Mouse (Mus musculus) heart, embryonic 14.5 days (tissue): ENCODE measurements around the gene Snx29. TPM values are rescaled to one million over a fixed set of nuclear protein-coding genes. Genes with fewer than 3 reads are reported as not detected.
"Not testable (repeated sequence)": the region's sequence is repeated elsewhere in the genome, so short reads cannot be mapped to it uniquely, and the experiment has no call there.

ENCODE experiments used
- ATAC-seq: fragments of 200-750 bp; cut with Nextera tagmentation; 2 replicates; pipeline ENCODE4 v1.8.0; 2017; ENCODE audit warnings: low read depth, moderate TSS enrichment; ENCODE audit not compliant: insufficient number of reproducible peaks, insufficient read depth, low FRiP score
- H3K27ac ChIP-seq, 2 experiments: fragments of 200-500 bp in 1 of 2; fragments of 300-500 bp in 1 of 2; sonication (generic) in 1 of 2; replicated peaks in 1 of 2; 2 replicates each; pipeline ENCODE4 v1.5.1; 2012 to 2014; ENCODE audit warnings: low read depth in 2 of 2, low read length in 2 of 2, control low read depth in 1 of 2, mild to moderate bottlenecking in 1 of 2, mixed read lengths in 1 of 2; ENCODE audit not compliant: control insufficient read depth in 1 of 2, insufficient read depth in 1 of 2
- H3K27me3 ChIP-seq: fragments of 300-500 bp; sonication (generic); 2 replicates; pipeline ENCODE4 v1.6.1; 2014; ENCODE audit warnings: mild to moderate bottlenecking, low read length, control low read depth; ENCODE audit not compliant: control insufficient read depth, insufficient read depth
- H3K36me3 ChIP-seq: fragments of 300-500 bp; sonication (generic); 2 replicates; pipeline ENCODE4 v1.6.1; 2014; ENCODE audit warnings: mild to moderate bottlenecking, control low read depth, low read length, mixed read lengths; ENCODE audit not compliant: control insufficient read depth, insufficient read depth
- H3K4me1 ChIP-seq, 2 experiments: fragments of 200-500 bp in 1 of 2; fragments of 300-500 bp in 1 of 2; sonication (generic) in 1 of 2; 2 replicates each; pipeline ENCODE4 v1.6.1; 2012 to 2014; ENCODE audit warnings: low read length in 2 of 2, control low read depth in 1 of 2, mixed read lengths in 1 of 2; ENCODE audit not compliant: control insufficient read depth in 2 of 2, insufficient read depth in 2 of 2
- H3K4me2 ChIP-seq: fragments of 300-500 bp; sonication (generic); 2 replicates; pipeline ENCODE4 v1.6.1; 2014; ENCODE audit warnings: mild to moderate bottlenecking, low read length
- H3K4me3 ChIP-seq, 2 experiments: fragments of 200-500 bp in 1 of 2; fragments of 300-500 bp in 1 of 2; sonication (generic) in 1 of 2; 2 replicates each; pipeline ENCODE4 v1.5.1; 2012 to 2014; ENCODE audit warnings: low read length in 2 of 2, mild to moderate bottlenecking in 2 of 2, control low read depth in 1 of 2, low read depth in 1 of 2, moderate library complexity in 1 of 2; ENCODE audit not compliant: control insufficient read depth in 1 of 2, insufficient read depth in 1 of 2
- H3K9ac ChIP-seq: fragments of 300-500 bp; sonication (generic); 2 replicates; pipeline ENCODE4 v1.6.1; 2014; ENCODE audit warnings: mild to moderate bottlenecking, low read length
- H3K9me3 ChIP-seq: fragments of 300-500 bp; sonication (generic); 2 replicates; pipeline ENCODE4 v1.6.1; 2016; ENCODE audit warnings: low read length, control low read depth; ENCODE audit not compliant: control insufficient read depth
- WGBS: fragments of 180-500 bp; shearing (Covaris S2); extraction: QIAGEN DNeasy Blood & Tissue Kit; methylation state at CpG from one replicate; pipeline ENCODE4 v1.1.7; 2014; 5-methylcytosine and 5-hydroxymethylcytosine counted together
- polyA plus RNA-seq: library from polyadenylated mRNA; unstranded; fragments of >200 nt; fragmentation: Nextera tagmentation; extraction: Ambion mirVana; gene quantifications from 2 replicates; pipeline ENCODE4 v1.2.1, GENCODE M21; 2014

The Snx29 gene
- polyA plus RNA-seq, 1 experiment from 2014 or later = 7.7 TPM

GRCm38 (mm10) chr16:11437641-11438040 lies 114.9 kb downstream of the Snx29 start:
- Histone ChIP-seq H3K4me1 (no peaks in the 10 kb centered on the region), H3K27ac (no peak overlapping the region), H3K9me3 (no peaks in the 10 kb centered on the region), H3K9ac (no peak overlapping the region), H3K36me3 (no peaks in the 10 kb centered on the region), H3K4me2 (no peak overlapping the region), H3K4me3 (no peak overlapping the region), H3K27me3 (no peaks in the 10 kb centered on the region)
- ATAC-seq = no peak
- 83% methylated on average over 3 of the region's 3 CpGs for WGBS

DNA sequence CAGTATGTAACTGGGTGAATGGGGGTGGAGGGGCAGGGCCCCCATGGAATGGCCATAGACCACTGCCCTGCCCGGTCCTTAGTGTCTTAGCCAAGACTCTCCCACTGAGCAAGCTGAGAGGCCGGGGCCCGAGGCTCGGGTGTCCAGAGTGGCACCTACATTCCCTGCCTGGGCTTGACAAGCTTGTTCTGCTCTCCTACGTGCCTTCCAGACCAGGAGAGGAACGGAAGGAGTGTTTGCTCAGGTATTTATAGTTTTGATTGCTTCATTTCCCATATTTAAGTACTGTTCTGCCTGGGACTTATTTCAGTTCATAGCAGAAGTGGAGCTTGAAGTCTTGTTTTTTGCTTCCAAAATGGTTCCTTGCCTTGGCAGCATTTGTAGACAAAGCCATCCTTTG lies 116.7 kb downstream of the Snx29 start:
- Histone ChIP-seq H3K4me1 (peaks cover 4 to 8% of the 10 kb centered on the region in 2 experiments; a peak in 3 of 4 replicates), H3K4me2 (no peak overlapping the region), H3K27ac (no peak overlapping the region), H3K36me3 (no peaks in the 10 kb centered on the region), H3K4me3 (no peak overlapping the region), H3K9ac (no peak overlapping the region), H3K27me3 (no peaks in the 10 kb centered on the region), H3K9me3 (no peaks in the 10 kb centered on the region)
- WGBS = 70% methylated on average over 6 of the region's 6 CpGs
- ATAC-seq = no peak

DNA sequence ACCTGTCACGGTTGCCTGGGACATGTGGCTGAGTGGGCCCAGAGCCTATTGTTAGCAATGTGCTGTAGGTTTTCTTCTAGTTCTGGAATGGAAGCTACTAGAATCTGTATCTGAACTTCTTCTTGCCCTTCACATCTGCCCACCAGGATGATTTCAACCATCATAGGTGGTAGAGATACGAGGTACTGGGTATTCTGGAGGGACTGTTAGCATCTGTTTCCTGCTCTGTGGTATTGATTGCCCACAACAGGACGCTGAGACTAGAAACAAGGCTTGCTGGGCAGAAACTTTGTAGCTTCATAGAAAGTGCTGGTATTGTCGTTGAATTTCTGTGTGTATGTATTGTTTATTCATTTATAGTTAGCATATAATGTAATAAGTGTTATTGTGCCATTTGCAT lies 118.9 kb downstream of the Snx29 start:
- 83% methylated on average over 4 of the region's 4 CpGs for WGBS
- no peaks in the 10 kb centered on the region for H3K9me3 ChIP-seq
- H3K27ac ChIP-seq = no peak overlapping the region
- H3K4me3 ChIP-seq = no peak overlapping the region
- no peak overlapping the region for H3K9ac ChIP-seq
- peaks cover 4 to 11% of the 10 kb centered on the region in 2 experiments; a peak in 3 of 4 replicates for H3K4me1 ChIP-seq
- no peaks in the 10 kb centered on the region for H3K27me3 ChIP-seq
- no peaks in the 10 kb centered on the region for H3K36me3 ChIP-seq
- H3K4me2 ChIP-seq = no peak overlapping the region
- no peak for ATAC-seq

DNA sequence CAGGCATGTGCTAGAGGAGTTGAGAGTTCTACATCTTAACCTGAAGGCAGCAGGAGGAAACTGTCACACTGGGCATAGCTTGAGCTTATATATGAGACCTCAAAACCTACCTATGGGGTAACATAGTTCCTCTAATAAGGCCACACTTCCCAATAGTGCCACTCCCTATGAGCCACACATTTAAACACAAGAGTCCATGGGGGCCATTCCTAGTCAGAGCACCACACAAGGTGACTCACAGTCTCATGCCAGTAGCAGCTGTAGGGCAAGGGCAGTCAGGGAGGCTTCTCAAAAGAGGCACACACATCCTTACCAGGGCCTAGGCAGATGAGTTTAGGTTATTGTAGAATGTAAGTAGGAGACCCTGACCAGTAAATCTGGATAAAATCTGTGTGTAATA lies 119.8 kb downstream of the Snx29 start:
- no peaks in the 10 kb centered on the region for H3K9me3 ChIP-seq
- H3K4me1 ChIP-seq = peaks cover 4 to 11% of the 10 kb centered on the region in 2 experiments; a peak in 3 of 4 replicates

GRCm38 (mm10) chr16:11444626-11445025 lies 121.9 kb downstream of the Snx29 start:
- Histone ChIP-seq H3K9me3 (no peaks in the 10 kb centered on the region), H3K9ac (no peak overlapping the region), H3K27me3 (no peaks in the 10 kb centered on the region), H3K4me1 (peaks cover 4 to 11% of the 10 kb centered on the region in 2 experiments; a peak in 3 of 4 replicates), H3K27ac (no peak overlapping the region), H3K4me2 (no peak overlapping the region), H3K36me3 (no peaks in the 10 kb centered on the region), H3K4me3 (no peak overlapping the region)
- ATAC-seq = no peak
- WGBS = 92% methylated on average over 1 of the region's 1 CpGs

More for the DNA sequence above, 119.8 kb downstream of the Snx29 start:
- Histone ChIP-seq H3K36me3 (no peaks in the 10 kb centered on the region), H3K4me3 (no peak overlapping the region), H3K4me2 (no peak overlapping the region), H3K27me3 (no peaks in the 10 kb centered on the region), H3K9ac (no peak overlapping the region), H3K27ac (no peak overlapping the region)
- no peak for ATAC-seq

DNA sequence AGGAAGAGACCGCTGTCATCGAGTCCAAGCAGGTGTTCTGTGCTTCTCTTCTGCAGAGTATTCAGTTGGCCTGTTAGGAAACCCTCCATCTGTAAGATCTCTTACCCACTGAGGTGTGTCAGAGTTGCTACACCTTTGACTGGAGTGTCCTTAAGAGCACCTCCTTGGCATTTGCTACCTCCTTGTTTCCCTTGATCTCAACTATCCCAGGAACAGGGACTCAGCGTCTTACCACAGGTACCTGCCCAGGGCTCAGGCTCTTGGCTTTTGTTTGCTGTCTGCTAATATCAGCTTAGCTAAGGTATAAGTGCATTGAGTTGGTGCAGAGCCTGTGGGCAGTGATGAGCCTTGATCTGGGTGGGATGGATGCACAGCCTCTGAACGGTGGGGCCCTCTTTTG lies 124.3 kb downstream of the Snx29 start:
- Histone ChIP-seq H3K36me3 (no peaks in the 10 kb centered on the region), H3K4me3 (no peak overlapping the region), H3K4me2 (no peak overlapping the region), H3K9ac (no peak overlapping the region), H3K27me3 (no peaks in the 10 kb centered on the region), H3K4me1 (peaks cover 4 to 11% of the 10 kb centered on the region in 2 experiments; a peak in 3 of 4 replicates), H3K9me3 (no peaks in the 10 kb centered on the region), H3K27ac (no peak overlapping the region)
- ATAC-seq = no peak
- WGBS = 82% methylated on average over 4 of the region's 4 CpGs

DNA sequence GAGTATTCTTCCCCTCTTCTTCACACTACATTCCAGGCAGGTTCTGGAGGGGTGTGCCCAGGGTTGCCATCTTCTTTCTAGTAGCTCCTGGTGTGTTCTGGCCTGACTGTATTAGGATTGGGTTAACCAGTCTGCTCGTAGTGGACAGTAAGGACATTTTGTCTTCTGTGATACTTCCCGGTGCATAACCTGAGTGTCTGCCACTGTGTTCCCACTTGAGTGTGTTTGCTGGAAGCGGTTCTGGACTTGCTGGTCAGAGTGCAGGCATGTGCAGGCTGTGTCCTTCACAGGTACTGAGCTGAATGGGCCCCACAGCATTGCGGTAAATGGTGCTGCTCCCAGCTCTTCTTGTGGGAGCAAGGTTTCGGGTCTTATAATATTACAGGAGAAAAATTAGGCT lies 125.2 kb downstream of the Snx29 start:
- Histone ChIP-seq H3K9ac (no peak overlapping the region), H3K4me3 (no peak overlapping the region), H3K36me3 (no peaks in the 10 kb centered on the region), H3K4me2 (no peak overlapping the region), H3K27ac (no peak overlapping the region), H3K4me1 (peaks cover 4 to 11% of the 10 kb centered on the region in 2 experiments; a peak in 3 of 4 replicates), H3K9me3 (no peaks in the 10 kb centered on the region), H3K27me3 (no peaks in the 10 kb centered on the region)
- 86% methylated on average over 5 of the region's 5 CpGs for WGBS
- ATAC-seq = no peak

DNA sequence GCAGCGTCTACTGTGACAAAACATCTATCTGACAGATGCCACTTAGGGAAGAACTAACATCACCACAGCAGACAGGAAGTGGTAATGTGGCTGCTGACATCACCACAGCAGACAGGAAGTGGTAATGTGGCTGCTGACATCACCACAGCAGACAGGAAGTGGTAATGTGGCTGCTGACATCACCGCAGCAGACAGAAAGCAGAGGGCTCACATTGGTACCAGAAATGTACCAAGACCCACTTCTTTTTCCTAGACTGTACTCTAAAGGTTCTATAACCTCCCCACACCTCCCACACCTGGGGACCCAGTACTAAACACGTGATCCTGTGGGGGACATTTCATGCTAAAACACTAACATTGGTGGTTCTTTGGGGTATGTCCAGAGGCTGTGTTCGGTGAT lies 126.0 kb downstream of the Snx29 start:
- not testable (repeated sequence) for ATAC-seq, H3K27ac ChIP-seq

More for the DNA sequence above, 126.0 kb downstream of the Snx29 start:
- not testable (repeated sequence) for H3K4me3 ChIP-seq, H3K4me2 ChIP-seq, H3K9ac ChIP-seq, H3K27me3 ChIP-seq, H3K4me1 ChIP-seq, H3K36me3 ChIP-seq, H3K9me3 ChIP-seq
- WGBS = 87% methylated on average over 4 of the region's 4 CpGs
